Mouse (Mus musculus): Measurements from ENCODE around the gene Tmem145.

The Tmem145 gene

GRCm38 (mm10) chr7:25277405-25277804 is 28.5 kb upstream of the Tmem145 start:
- DNase-seq: no peak

DNA sequence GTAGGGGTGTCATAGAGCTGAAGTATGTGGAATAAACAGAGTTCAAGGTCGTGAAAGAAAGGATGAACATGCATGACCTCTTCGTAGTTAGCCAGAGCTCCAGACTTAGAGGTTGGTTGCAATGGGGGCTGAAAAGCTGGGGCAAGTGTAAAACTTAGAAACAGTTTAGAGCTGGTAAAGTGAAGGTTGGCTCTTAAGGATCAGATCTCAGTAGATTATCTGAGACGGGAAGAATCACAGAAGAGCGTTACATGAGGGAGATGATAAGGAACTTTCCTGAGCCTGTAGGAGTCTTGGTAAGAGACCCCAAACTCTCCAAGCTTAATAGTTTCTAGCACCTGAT is 27.9 kb upstream of the Tmem145 start:
- DNase-seq: no peak

GRCm38 (mm10) chr7:25278341-25279075 is 27.4 kb upstream of the Tmem145 start:
- peak; percentile 87 for DNase-seq

DNA sequence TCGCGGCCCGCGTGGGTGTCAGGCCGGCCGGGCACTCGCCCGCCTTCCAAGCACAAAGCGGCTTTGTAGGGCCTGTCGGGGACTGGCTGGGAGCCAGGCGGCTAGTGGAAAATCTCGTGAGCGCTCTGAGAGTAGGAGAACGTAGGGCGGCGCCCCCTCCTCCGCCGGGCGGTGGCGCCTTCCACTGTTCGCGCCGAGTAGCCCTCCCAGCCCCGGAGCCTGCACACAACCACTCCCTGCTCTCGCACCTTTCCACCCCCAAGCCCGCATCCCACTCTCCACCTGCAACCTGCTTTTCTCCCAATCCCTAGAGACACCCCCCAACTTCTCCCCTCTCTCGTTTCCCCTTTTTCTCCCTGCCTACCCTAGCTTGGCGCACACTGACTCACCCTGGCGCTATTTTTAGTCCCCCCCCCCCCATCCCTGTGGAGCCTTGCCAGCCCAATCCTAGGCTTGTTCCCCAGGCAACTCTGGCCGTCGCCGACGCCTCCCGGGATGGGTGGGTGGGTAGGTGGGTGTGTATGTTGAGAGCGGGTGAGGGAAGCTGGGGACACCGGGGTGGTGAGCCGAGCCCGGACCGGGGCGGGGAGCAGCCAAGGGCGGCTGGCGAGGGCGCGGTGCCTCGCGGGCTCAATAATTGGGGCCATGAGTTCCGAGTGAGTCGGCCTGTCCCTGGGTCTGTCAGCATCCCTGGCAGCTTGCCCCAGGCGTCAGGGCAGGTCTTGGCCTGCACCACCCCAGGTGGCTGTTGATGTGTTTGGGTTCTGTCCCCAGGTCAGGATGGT is 26.6 kb upstream of the Tmem145 start:
- DNase-seq: peak; percentile 91

- DNase-seq: peak; percentile 67
Measured at GRCm38 (mm10) chr7:25279861-25280791, 25.8 kb upstream of the Tmem145 start.

GRCm38 (mm10) chr7:25281166-25281733 is 24.7 kb upstream of the Tmem145 start:
- peak; percentile 50 for DNase-seq

- DNase-seq: peak; percentile 97
Measured at GRCm38 (mm10) chr7:25281734-25282601, 23.9 kb upstream of the Tmem145 start.

DNA sequence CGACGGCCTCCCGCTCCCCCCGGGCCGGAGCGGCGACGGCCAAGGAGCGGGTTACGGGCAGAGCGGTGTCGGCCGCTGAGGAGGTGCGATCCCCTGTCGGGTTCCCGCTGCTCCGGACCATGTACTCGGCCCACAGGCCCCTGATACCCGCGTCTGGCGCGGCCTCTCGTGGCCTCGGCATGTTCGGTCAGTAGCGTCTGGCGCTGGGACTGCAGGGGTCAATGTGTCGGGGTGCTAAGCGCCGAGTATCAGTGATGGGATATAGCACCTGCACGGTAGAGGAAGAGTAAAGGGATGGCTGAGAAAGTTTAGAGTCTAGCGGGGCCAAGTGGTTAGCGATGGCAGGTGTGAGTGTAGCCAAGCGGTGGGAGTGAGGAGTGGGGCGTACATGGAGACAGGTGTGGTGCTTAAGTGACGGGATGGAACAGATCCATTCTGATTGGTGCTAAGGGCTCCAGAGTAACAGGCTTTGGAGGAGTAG is 23.1 kb upstream of the Tmem145 start:
- DNase-seq: peak; percentile 68

- no peak for DNase-seq
Measured at GRCm38 (mm10) chr7:25283637-25284036, 22.3 kb upstream of the Tmem145 start.

- DNase-seq: no peak
Measured at GRCm38 (mm10) chr7:25284171-25284570, 21.7 kb upstream of the Tmem145 start.

- DNase-seq: no peak
Measured at GRCm38 (mm10) chr7:25284766-25285165, 21.1 kb upstream of the Tmem145 start.

DNA sequence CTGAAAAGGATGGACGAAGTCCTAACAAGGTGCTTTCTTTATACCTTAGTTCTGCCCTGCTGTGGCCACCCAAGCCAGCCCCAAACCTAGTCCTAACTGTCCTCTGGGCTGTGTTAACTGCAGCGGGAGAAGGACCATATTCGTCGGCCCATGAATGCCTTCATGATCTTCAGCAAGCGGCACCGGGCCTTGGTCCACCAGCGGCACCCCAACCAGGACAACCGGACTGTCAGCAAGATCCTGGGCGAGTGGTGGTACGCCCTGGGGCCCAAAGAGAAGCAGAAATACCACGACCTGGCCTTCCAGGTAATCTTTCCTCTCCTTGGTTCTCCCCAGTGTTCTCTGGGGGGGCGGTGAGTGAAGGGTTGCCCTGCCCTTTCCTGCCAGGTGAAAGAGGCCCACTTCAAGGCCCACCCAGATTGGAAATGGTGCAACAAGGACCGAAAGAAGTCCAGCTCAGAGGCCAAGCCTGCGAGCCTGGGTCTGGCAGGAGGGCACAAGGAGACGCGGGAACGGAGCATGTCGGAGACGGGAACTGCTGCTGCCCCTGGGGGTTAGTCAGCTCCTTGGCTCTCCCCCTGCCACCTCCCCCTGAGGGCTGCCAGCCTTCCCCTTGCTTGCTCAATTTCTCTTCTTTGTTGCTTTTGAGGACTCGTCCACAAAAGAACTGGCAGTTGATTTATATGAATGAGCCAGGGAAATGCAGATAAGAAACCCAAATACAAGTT is 20.2 kb upstream of the Tmem145 start:
- no peak for DNase-seq

DNA sequence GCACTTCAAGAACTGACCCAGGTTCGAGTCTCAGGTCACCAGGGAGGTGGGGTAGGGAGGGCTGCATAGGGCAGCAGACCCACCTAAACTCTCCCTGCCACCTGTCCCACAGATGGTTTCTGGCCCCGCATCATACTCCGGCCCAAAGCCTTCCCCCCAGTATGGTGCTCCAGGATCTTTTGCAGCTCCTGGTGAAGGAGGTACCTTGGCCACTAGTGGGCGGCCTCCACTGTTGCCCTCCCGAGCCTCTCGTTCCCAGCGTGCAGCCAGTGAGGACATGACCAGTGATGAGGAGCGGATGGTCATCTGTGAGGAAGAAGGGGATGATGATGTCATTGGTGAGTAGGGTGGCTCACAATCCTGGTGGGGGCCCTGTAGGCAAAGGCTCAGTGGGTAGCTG is 18.9 kb upstream of the Tmem145 start:
- no peak for DNase-seq

GRCm38 (mm10) chr7:25288011-25288410 is 17.9 kb upstream of the Tmem145 start:
- DNase-seq: no peak

DNA sequence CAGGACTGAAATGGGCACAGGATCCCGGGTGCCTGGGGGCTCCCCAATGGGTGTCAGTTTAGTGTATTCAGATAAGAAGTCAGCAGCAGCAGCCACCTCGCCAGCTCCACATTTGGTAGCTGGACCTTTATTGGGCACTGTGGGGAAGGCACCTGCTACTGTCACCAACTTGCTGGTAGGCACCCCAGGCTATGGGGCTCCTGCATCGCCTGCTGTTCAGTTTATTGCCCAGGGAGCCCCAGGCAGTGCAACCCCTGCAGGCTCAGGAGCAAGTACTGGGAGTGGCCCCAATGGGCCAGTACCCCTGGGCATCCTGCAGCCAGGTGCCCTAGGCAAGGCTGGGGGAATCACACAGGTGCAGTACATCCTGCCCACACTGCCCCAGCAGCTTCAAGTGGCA is 17.2 kb upstream of the Tmem145 start:
- no peak for DNase-seq

- DNase-seq: no peak
Measured at GRCm38 (mm10) chr7:25289925-25290324, 16.0 kb upstream of the Tmem145 start.

- no peak for DNase-seq
Measured at GRCm38 (mm10) chr7:25290463-25290862, 15.4 kb upstream of the Tmem145 start.

DNA sequence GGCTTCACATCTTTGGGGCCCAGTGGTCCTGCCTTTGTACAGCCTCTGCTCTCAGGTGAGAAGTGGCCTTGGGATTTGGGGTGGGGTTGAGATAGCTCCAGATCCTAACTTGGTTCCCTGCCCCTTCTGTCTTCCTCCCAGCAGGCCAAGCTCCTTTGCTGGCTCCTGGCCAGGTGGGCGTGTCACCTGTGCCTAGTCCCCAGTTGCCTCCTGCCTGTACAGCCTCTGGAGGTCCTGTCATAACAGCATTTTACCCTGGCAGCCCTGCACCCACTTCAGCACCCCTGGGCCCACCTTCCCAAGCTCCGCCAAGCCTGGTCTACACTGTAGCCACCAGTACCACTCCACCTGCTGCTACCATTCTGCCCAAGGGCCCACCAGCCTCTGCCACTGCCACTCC is 15.0 kb upstream of the Tmem145 start:
- DNase-seq: peak; percentile 51

GRCm38 (mm10) chr7:25292107-25292506 is 13.8 kb upstream of the Tmem145 start:
- no peak for DNase-seq

DNA sequence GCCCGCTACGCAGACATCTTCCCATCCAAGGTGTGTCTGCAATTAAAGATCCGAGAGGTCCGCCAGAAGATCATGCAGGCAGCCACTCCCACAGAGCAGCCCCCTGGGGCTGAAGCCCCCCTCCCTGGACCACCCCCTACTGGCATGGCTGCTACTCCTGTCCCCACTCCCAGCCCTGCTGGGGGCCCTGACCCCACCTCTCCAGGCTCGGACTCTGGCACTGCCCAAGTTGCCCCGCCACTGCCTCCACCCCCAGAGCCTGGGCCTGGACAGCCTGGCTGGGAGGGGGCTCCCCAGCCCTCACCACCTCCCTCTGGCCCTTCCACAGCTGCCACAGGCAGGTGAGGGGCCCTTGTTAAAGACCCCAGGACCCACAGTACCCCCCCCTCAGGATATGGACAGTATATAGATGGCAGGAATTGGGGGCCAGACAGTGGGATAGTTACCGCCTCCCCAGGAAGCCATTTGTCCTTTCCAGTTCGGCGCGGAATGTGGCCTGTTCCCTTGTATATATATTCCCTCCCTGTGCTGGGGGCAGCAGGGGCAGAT is 12.6 kb upstream of the Tmem145 start:
- no peak for DNase-seq

DNA sequence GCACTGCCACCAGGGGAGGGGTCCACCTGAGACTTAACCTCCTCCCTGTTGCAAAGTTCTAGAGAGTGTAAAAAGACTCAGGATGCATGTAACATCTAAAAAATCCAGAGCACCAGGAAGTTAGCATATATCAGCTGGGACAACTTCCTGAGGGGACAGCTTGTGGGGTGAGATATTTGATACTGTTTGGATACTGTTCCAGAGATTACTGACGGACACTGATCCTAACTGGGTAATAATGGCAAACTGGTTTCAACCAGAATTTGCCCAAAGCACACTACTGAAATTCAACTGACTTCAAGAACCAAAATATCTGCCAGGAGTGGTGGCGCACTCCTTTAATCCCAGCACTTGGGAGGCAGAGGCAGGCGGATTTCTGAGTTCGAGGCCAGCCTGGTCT is 11.4 kb upstream of the Tmem145 start:
- DNase-seq: no peak

All from cerebellum, adult 8-10 months (tissue).